Mouse (Mus musculus) CH12.LX (cell line): ENCODE data around the gene Uvrag. TPM values are rescaled to one million over a fixed set of nuclear protein-coding genes. Genes with fewer than 3 reads are reported as not detected.

Source experiments
- DNase-seq: peaks from one replicate; pipeline ENCODE4 v3.0.0-alpha.2; 2013; ENCODE audit errors: extremely low read depth
- H3K27ac ChIP-seq: 2 replicates; pipeline ENCODE4 v1.5.1; 2012; ENCODE audit warnings: low read depth, mild to moderate bottlenecking, control low read depth, moderate library complexity; ENCODE audit not compliant: insufficient read depth
- H3K27me3 ChIP-seq: replicated peaks from 2 replicates; pipeline ENCODE3; 2012; ENCODE audit warnings: inconsistent platforms
- H3K36me3 ChIP-seq, 2 experiments: replicated peaks in 1 of 2; 2 replicates each; pipeline versions ENCODE3 to v1.6.1; 2012; ENCODE audit warnings: inconsistent platforms in 1 of 2, low read length in 1 of 2, mild to moderate bottlenecking in 1 of 2, mixed read lengths in 1 of 2, moderate library complexity in 1 of 2; ENCODE audit not compliant: control insufficient read depth in 1 of 2, insufficient read depth in 1 of 2
- H3K4me1 ChIP-seq, 2 experiments: 2 replicates each; pipeline ENCODE4 v1.6.1; 2012; ENCODE audit warnings: inconsistent platforms in 1 of 2, moderate library complexity in 1 of 2; ENCODE audit not compliant: insufficient read depth in 2 of 2, control insufficient read depth in 1 of 2
- H3K4me2 ChIP-seq: 2 replicates; pipeline ENCODE4 v1.6.1; 2012; ENCODE audit warnings: low read depth, mild to moderate bottlenecking, control low read depth; ENCODE audit not compliant: poor library complexity, insufficient read depth, severe bottlenecking
- H3K4me3 ChIP-seq, 3 experiments: fragments of 150-350 bp in 1 of 3; sonication (generic) in 1 of 3; replicated peaks in 1 of 3; 2 replicates each; pipeline versions ENCODE3 to v1.5.1; 2011 to 2012; ENCODE audit warnings: low read depth in 2 of 3, low read length in 2 of 3, mild to moderate bottlenecking in 2 of 3, moderate library complexity in 2 of 3, control low read depth in 1 of 3, improper control_type of control experiment in 1 of 3, inconsistent platforms in 1 of 3, mixed read lengths in 1 of 3; ENCODE audit not compliant: poor library complexity in 1 of 3
- H3K79me2 ChIP-seq: replicated peaks from 2 replicates; pipeline ENCODE4 v1.6.1; 2012; ENCODE audit warnings: mild to moderate bottlenecking, moderate library complexity; ENCODE audit not compliant: control insufficient read depth, poor library complexity, insufficient read depth, severe bottlenecking; ENCODE audit errors: extremely low read depth
- H3K9ac ChIP-seq: 2 replicates; pipeline ENCODE4 v1.6.1; 2012; ENCODE audit warnings: low read depth, mild to moderate bottlenecking, control low read depth, moderate library complexity; ENCODE audit not compliant: insufficient read depth
- H3K9me3 ChIP-seq: replicated peaks from 2 replicates; pipeline ENCODE3; 2012; ENCODE audit warnings: low read length, inconsistent platforms, mixed read lengths
- CHD2 ChIP-seq: IDR thresholded peaks from 2 replicates; pipeline ENCODE4 v1.6.1; 2011; ENCODE audit warnings: low read length, improper control_type of control experiment
- CTCF ChIP-seq, 2 experiments: IDR thresholded peaks in 1 of 2; conservative IDR thresholded peaks in 1 of 2; 2 replicates each; pipeline ENCODE4 v1.5.1; 2011 to 2012; ENCODE audit warnings: low read depth in 2 of 2, low read length in 2 of 2, improper control_type of control experiment in 1 of 2, inconsistent platforms in 1 of 2, mild to moderate bottlenecking in 1 of 2, moderate library complexity in 1 of 2
- E2F4 ChIP-seq: IDR thresholded peaks from 2 replicates; pipeline ENCODE4 v1.6.1; 2011; ENCODE audit warnings: low read depth, low read length, improper control_type of control experiment; ENCODE audit not compliant: insufficient replicate concordance
- EP300 ChIP-seq: IDR thresholded peaks from 2 replicates; pipeline ENCODE4 v1.6.1; 2011; ENCODE audit warnings: low read length, improper control_type of control experiment
- ETS1 ChIP-seq: conservative IDR thresholded peaks from 2 replicates; pipeline ENCODE4 v1.6.1; 2012; ENCODE audit warnings: low read depth, mild to moderate bottlenecking, inconsistent platforms, low read length, improper control_type of control experiment, moderate library complexity
- GABPA ChIP-seq: IDR thresholded peaks from 2 replicates; pipeline ENCODE4 v1.6.1; 2012; ENCODE audit warnings: low read depth, low read length, improper control_type of control experiment, inconsistent platforms; ENCODE audit not compliant: insufficient replicate concordance
- JUND ChIP-seq: conservative IDR thresholded peaks from 2 replicates; pipeline ENCODE4 v1.6.1; 2011; ENCODE audit warnings: low read depth, low read length, improper control_type of control experiment
- MAZ ChIP-seq: IDR thresholded peaks from 2 replicates; pipeline ENCODE4 v1.6.1; 2012; ENCODE audit warnings: low read depth, mild to moderate bottlenecking, inconsistent platforms, low read length, improper control_type of control experiment, moderate library complexity
- MEF2A ChIP-seq: IDR thresholded peaks from 2 replicates; pipeline ENCODE4 v1.6.1; 2014; ENCODE audit warnings: low read depth, mild to moderate bottlenecking, inconsistent platforms, low read length, improper control_type of control experiment, borderline replicate concordance
- PAX5 ChIP-seq: IDR thresholded peaks from 2 replicates; pipeline ENCODE4 v1.6.1; 2012; ENCODE audit warnings: low read length, inconsistent platforms, mixed read lengths
- POLR2AphosphoS2 ChIP-seq: IDR thresholded peaks from 2 replicates; pipeline ENCODE4 v1.6.1; 2011; ENCODE audit warnings: low read depth, low read length, improper control_type of control experiment
- RCOR1 ChIP-seq: conservative IDR thresholded peaks from 2 replicates; pipeline ENCODE4 v1.6.1; 2012; ENCODE audit warnings: low read depth, mild to moderate bottlenecking, inconsistent platforms, low read length, improper control_type of control experiment
- SIN3A ChIP-seq: IDR thresholded peaks from 2 replicates; pipeline ENCODE4 v1.6.1; 2012; ENCODE audit warnings: low read length, improper control_type of control experiment, inconsistent platforms
- SMC3 ChIP-seq: IDR thresholded peaks from 2 replicates; pipeline ENCODE4 v1.6.1; 2011; ENCODE audit warnings: low read depth, low read length, improper control_type of control experiment
- USF2 ChIP-seq: conservative IDR thresholded peaks from 2 replicates; pipeline ENCODE4 v1.6.1; 2011; ENCODE audit warnings: low read depth, low read length, improper control_type of control experiment
- ZKSCAN1 ChIP-seq: IDR thresholded peaks from 2 replicates; pipeline ENCODE4 v1.6.1; 2012; ENCODE audit warnings: low read depth, inconsistent platforms, low read length, improper control_type of control experiment, borderline replicate concordance
- dilution Hi-C: fragments of 300-500 bp; cut with MboI; formaldehyde crosslinking; loops from 2 replicates; pipeline ENCODE4 v1.14.3; 2020; ENCODE audit warnings: low sequenced_read_pairs; ENCODE audit not compliant: extremely low pct_unique_long_range_greater_than_20kb, extremely low pct_ligation_motif_present
- in situ Hi-C: fragments of 300-500 bp; cut with MboI; formaldehyde crosslinking; loops from 3 replicates; pipeline ENCODE4 v1.14.3; 2019; ENCODE audit warnings: low sequenced_read_pairs, low pct_ligation_motif_present, low pct_unique_long_range_greater_than_20kb, mixed read lengths
- polyA plus RNA-seq: library from polyadenylated mRNA; unstranded; fragments of >175 nt; gene quantifications from 2 replicates; pipeline ENCODE4 v1.2.1, GENCODE M21; 2012; ENCODE audit warnings: low read depth; ENCODE audit not compliant: insufficient read length
- total RNA-seq, 2 experiments: library from RNA; depleted of rRNA; stranded (reverse); fragments of 300-350 nt in 1 of 2; fragments of >200 nt in 1 of 2; gene quantifications; 2 replicates each; pipeline ENCODE4 v1.2.3; 2012 to 2014

Gene Uvrag
- total and polyA plus RNA-seq, 3 experiments = 20.6 to 47.4 (median 37.5) TPM

GRCm38 (mm10) chr7:99161529-99161928, 20.6 kb upstream of the Uvrag start:
- no peak for DNase-seq
- TF ChIP-seq USF2 (no peak), PAX5 (no peak), CHD2 (no peak)
- H3K27me3 ChIP-seq = no peaks in the 10 kb centered on the region
- H3K27ac ChIP-seq = no peak overlapping the region
- H3K36me3 ChIP-seq = no peaks in the 10 kb centered on the region
- H3K4me1 ChIP-seq = peaks cover 3 to 13% of the 10 kb centered on the region in 2 experiments; a peak in 3 of 4 replicates
- in situ Hi-C loops = no loop called here
- no peaks in the 10 kb centered on the region for H3K9me3 ChIP-seq
- H3K4me2 ChIP-seq = no peak overlapping the region
- no peaks in the 10 kb centered on the region for H3K79me2 ChIP-seq
- H3K9ac ChIP-seq = no peak overlapping the region
- H3K4me3 ChIP-seq = no peak overlapping the region
- dilution Hi-C loops = no loop called here

GRCm38 (mm10) chr7:99160995-99161394, 20.1 kb upstream of the Uvrag start:
- Histone ChIP-seq H3K9me3 (no peaks in the 10 kb centered on the region), H3K4me2 (no peak overlapping the region)
- no peak for TF ChIP-seq CTCF (conservative IDR thresholded peaks at IDR 0.05 in 1 of 2, IDR thresholded peaks at IDR 0.05 in 1 of 2; ENCODE audit: low read depth in 2 of 2, low read length in 2 of 2)
- TF ChIP-seq, all 38 proteins: peak for 0
- no peaks in the 10 kb centered on the region for H3K27me3 ChIP-seq
- H3K4me1 ChIP-seq = peaks cover 3 to 13% of the 10 kb centered on the region in 2 experiments; a peak in 3 of 4 replicates
- dilution Hi-C loops = no loop called here
- no peaks in the 10 kb centered on the region for H3K36me3 ChIP-seq
- no peak overlapping the region for H3K27ac ChIP-seq
- no peak overlapping the region for H3K9ac ChIP-seq
- H3K4me3 ChIP-seq = no peak overlapping the region
- DNase-seq = no peak
- in situ Hi-C loops = no loop called here
- no peaks in the 10 kb centered on the region for H3K79me2 ChIP-seq

DNA sequence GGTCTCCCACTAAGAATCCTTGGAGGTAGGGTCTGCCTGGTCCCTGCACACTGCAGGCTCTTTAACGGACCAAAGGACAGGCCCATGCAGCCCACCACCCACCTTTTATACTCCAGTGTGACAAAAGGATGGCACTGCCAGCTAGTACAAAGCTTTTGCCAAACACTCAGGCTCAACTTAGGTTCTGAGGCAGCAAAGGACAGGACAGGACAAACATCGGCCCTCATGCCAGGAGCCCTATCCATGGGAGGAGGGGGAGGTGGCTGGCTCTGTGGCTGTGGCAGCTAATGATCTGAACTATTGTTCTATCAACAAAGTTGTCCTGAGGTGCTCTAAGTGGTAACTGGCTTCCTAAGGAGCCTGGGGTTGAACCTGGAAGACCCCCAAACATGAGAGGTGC, 18.5 kb upstream of the Uvrag start:
- H3K4me2 ChIP-seq = no peak overlapping the region
- no peak for TF ChIP-seq MAZ
- TF ChIP-seq EP300 = no peak
- TF ChIP-seq MEF2A = no peak
- TF ChIP-seq GABPA = no peak
- no peak for TF ChIP-seq ETS1
- no peak for TF ChIP-seq POLR2AphosphoS2
- TF ChIP-seq SIN3A = no peak
- TF ChIP-seq RCOR1 = no peak
- no peak for TF ChIP-seq SMC3
- no peak for TF ChIP-seq JUND
- no peak for TF ChIP-seq ZKSCAN1
- TF ChIP-seq E2F4 = no peak

More for the DNA sequence above, 18.5 kb upstream of the Uvrag start:
- H3K9ac ChIP-seq = no peak overlapping the region
- no peak for DNase-seq
- in situ Hi-C loops (no loop called here), dilution Hi-C loops (no loop called here)
- no peak overlapping the region for H3K4me3 ChIP-seq
- H3K27ac ChIP-seq = no peak overlapping the region
- no peaks in the 10 kb centered on the region for H3K27me3 ChIP-seq
- no peaks in the 10 kb centered on the region for H3K79me2 ChIP-seq
- H3K9me3 ChIP-seq = no peaks in the 10 kb centered on the region
- H3K4me1 ChIP-seq = peaks cover 7 to 23% of the 10 kb centered on the region in 2 experiments
- no peaks in the 10 kb centered on the region for H3K36me3 ChIP-seq
